Mouse (Mus musculus) kidney, postnatal 0 days (tissue): ENCODE results near the gene Map3k12. TPM values are rescaled to one million over a fixed set of nuclear protein-coding genes. Genes with fewer than 3 reads are reported as not detected.

Source experiments
- ATAC-seq: fragments of 200-750 bp; cut with Nextera tagmentation; replicated peaks from 2 replicates; pipeline ENCODE4 v1.8.0; 2017; ENCODE audit warnings: low read depth, moderate number of reproducible peaks, moderate TSS enrichment, moderate library complexity; ENCODE audit not compliant: low FRiP score
- DNase-seq: peaks from one replicate; pipeline ENCODE4 v3.0.0-alpha.2; 2016; ENCODE audit warnings: low spot score
- H3K27ac ChIP-seq: fragments of 300-500 bp; sonication (generic); 2 replicates; pipeline ENCODE4 v1.5.1; 2014; ENCODE audit warnings: mild to moderate bottlenecking
- H3K27me3 ChIP-seq: fragments of 300-500 bp; sonication (generic); 2 replicates; pipeline ENCODE4 v1.6.1; 2014; ENCODE audit warnings: low read length, mixed read lengths; ENCODE audit not compliant: insufficient read depth
- H3K36me3 ChIP-seq: fragments of 300-500 bp; sonication (generic); 2 replicates; pipeline ENCODE4 v1.6.1; 2014; ENCODE audit warnings: low read length, mixed read lengths; ENCODE audit not compliant: insufficient read depth
- H3K4me1 ChIP-seq: fragments of 300-500 bp; sonication (generic); replicated peaks from 2 replicates; pipeline ENCODE4 v1.6.1; 2014; ENCODE audit warnings: antibody characterized with exemption, low read length, mixed read lengths; ENCODE audit not compliant: insufficient read depth
- H3K4me2 ChIP-seq: fragments of 300-500 bp; sonication (generic); 2 replicates; pipeline ENCODE4 v1.6.1; 2014; ENCODE audit warnings: mild to moderate bottlenecking, low read length, moderate library complexity, mixed read lengths
- H3K4me3 ChIP-seq: fragments of 300-500 bp; sonication (generic); replicated peaks from 2 replicates; pipeline ENCODE4 v1.5.1; 2014; ENCODE audit warnings: low read depth, low read length
- H3K9ac ChIP-seq: fragments of 300-500 bp; sonication (generic); 2 replicates; pipeline ENCODE4 v1.6.1; 2014; ENCODE audit warnings: low read depth, low read length
- H3K9me3 ChIP-seq: fragments of 300-500 bp; sonication (generic); replicated peaks from 2 replicates; pipeline ENCODE4 v1.6.1; 2016; ENCODE audit warnings: low read length, inconsistent platforms, mixed read lengths
- CTCF ChIP-seq: IDR thresholded peaks from 2 replicates; pipeline ENCODE4 v1.5.1; 2016; ENCODE audit warnings: antibody characterized with exemption, low read depth, mild to moderate bottlenecking, moderate library complexity
- whole genome bisulfite sequencing: fragments of 180-500 bp; shearing (Covaris S2); extraction: QIAGEN DNeasy Blood & Tissue Kit; methylation state at CpG from one replicate; pipeline ENCODE4 v1.1.7; 2014; 5-methylcytosine and 5-hydroxymethylcytosine counted together
- polyA plus RNA-seq: library from polyadenylated mRNA; unstranded; fragments of >200 nt; fragmentation: Nextera tagmentation; extraction: Ambion mirVana; gene quantifications from 2 replicates; pipeline ENCODE4 v1.2.1, GENCODE M21; 2015

Gene Map3k12
- polyA plus RNA-seq, 1 experiment from 2014 or later = 7.8 TPM

GRCm38 (mm10) chr15:102470605-102471294 lies 46.1 kb downstream of the Map3k12 start:
- peak overlapping the region; percentile 99 for H3K27ac ChIP-seq
- no peaks in the 10 kb centered on the region for H3K27me3 ChIP-seq
- peaks cover 16% of the 10 kb centered on the region for H3K36me3 ChIP-seq
- H3K4me1 ChIP-seq = no peaks in the 10 kb centered on the region
- DNase-seq (peak; percentile 82), ATAC-seq (peak; percentile 71)
- peak overlapping the region; percentile 45 for H3K4me2 ChIP-seq
- WGBS = 0% methylated on average over 45 of the region's 67 CpGs
- no peak; the same call in 1 of the 2 replicates for TF ChIP-seq CTCF
- peak overlapping the region; percentile 74 for H3K4me3 ChIP-seq
- peak overlapping the region; percentile 89 for H3K9ac ChIP-seq
- no peaks in the 10 kb centered on the region for H3K9me3 ChIP-seq

- Histone ChIP-seq H3K27me3 (no peaks in the 10 kb centered on the region), H3K4me1 (no peaks in the 10 kb centered on the region), H3K4me3 (peak within 1 kb of the TSS; percentile 74), H3K9me3 (no peaks in the 10 kb centered on the region), H3K36me3 (peaks cover 12% of the 10 kb centered on the region; the same call in 1 of the 2 replicates), H3K4me2 (peak within 1 kb of the TSS; percentile 45), H3K27ac (peak within 1 kb of the TSS; percentile 99), H3K9ac (peak within 1 kb of the TSS; percentile 89)
- peak; percentile 89 for TF ChIP-seq CTCF
- DNase-seq (peak; percentile 99), ATAC-seq (peak; percentile 99)
- 0% methylated on average over 32 of the region's 40 CpGs for WGBS
Measured at GRCm38 (mm10) chr15:102470183-102470604, 46.7 kb downstream of the Map3k12 start, which contains the start of gene Pcbp2. TSS of gene Pcbp2 (plus strand) at chr15:102470539.

GRCm38 (mm10) chr15:102468675-102469370 lies 48.0 kb downstream of the Map3k12 start:
- no peaks in the 10 kb centered on the region for H3K9me3 ChIP-seq
- DNase-seq (no peak), ATAC-seq (no peak)
- 97% methylated on average over 9 of the region's 9 CpGs for WGBS
- 0 out of 2 replicates have a peak, but pooled peaks cover 3% of the 10 kb centered on the region for H3K36me3 ChIP-seq
- H3K4me1 ChIP-seq = no peaks in the 10 kb centered on the region
- H3K27ac ChIP-seq = no peak overlapping the region
- H3K27me3 ChIP-seq = no peaks in the 10 kb centered on the region
- 0 out of 2 replicates have a peak, but pooled peaks have one; percentile 10 for TF ChIP-seq CTCF
- H3K9ac ChIP-seq = no peak overlapping the region
- H3K4me2 ChIP-seq = no peak overlapping the region
- H3K4me3 ChIP-seq = no peak overlapping the region

- DNase-seq (peak; percentile 39), ATAC-seq (no peak)
- peak; percentile 57 for TF ChIP-seq CTCF
- Histone ChIP-seq H3K4me3 (no peak overlapping the region), H3K9me3 (no peaks in the 10 kb centered on the region), H3K36me3 (no peaks in the 10 kb centered on the region), H3K4me1 (no peaks in the 10 kb centered on the region), H3K9ac (no peak overlapping the region), H3K27ac (no peak overlapping the region), H3K27me3 (no peaks in the 10 kb centered on the region), H3K4me2 (no peak overlapping the region)
Measured at GRCm38 (mm10) chr15:102463666-102464065, 53.2 kb downstream of the Map3k12 start.

GRCm38 (mm10) chr15:102461430-102462075 lies 55.3 kb downstream of the Map3k12 start:
- Histone ChIP-seq H3K9ac (no peak overlapping the region), H3K9me3 (no peaks in the 10 kb centered on the region), H3K27me3 (no peaks in the 10 kb centered on the region), H3K4me1 (no peaks in the 10 kb centered on the region), H3K4me2 (no peak overlapping the region), H3K27ac (no peak overlapping the region), H3K4me3 (no peak overlapping the region), H3K36me3 (no peaks in the 10 kb centered on the region)
- 80% methylated on average over 9 of the region's 9 CpGs for WGBS
- ATAC-seq (no peak), DNase-seq (no peak)
- TF ChIP-seq CTCF = no peak

- TF ChIP-seq CTCF = no peak
- ATAC-seq (no peak), DNase-seq (no peak)
- no peak overlapping the region for H3K4me3 ChIP-seq
- no peaks in the 10 kb centered on the region for H3K27me3 ChIP-seq
- H3K9me3 ChIP-seq = no peaks in the 10 kb centered on the region
- no peak overlapping the region for H3K9ac ChIP-seq
- no peaks in the 10 kb centered on the region for H3K36me3 ChIP-seq
- H3K27ac ChIP-seq = no peak overlapping the region
- no peaks in the 10 kb centered on the region for H3K4me1 ChIP-seq
- H3K4me2 ChIP-seq = peak overlapping the region; percentile 38; the same call in 1 of the 2 replicates
- 33% methylated on average over 4 of the region's 4 CpGs for WGBS
Measured at GRCm38 (mm10) chr15:102460971-102461370, 55.9 kb downstream of the Map3k12 start.
